Mouse (Mus musculus): ENCODE data around the gene Pecam1. TPM values are rescaled to one million over a fixed set of nuclear protein-coding genes. Genes with fewer than 3 reads are reported as not detected.
A peak's percentile ranks its signal among the peaks of the same experiment; 100 is the strongest.

The Pecam1 gene
- total and polyA plus RNA-seq, 3 experiments, result 18.4 to 22.3 (median 19.2) TPM

- TF ChIP-seq E2F4 (IDR thresholded peaks at IDR 0.05; ENCODE audit: insufficient replicate concordance, low read depth, low read length) (no peak), MYC (IDR thresholded peaks at IDR 0.05; ENCODE audit: low read depth, low read length) (no peak), PAX5 (IDR thresholded peaks at IDR 0.05; ENCODE audit: low read length) (no peak), SIN3A (IDR thresholded peaks at IDR 0.05; ENCODE audit: low read length) (no peak), POLR2AphosphoS2 (IDR thresholded peaks at IDR 0.05; ENCODE audit: low read depth, low read length) (no peak), ETS1 (conservative IDR thresholded peaks at IDR 0.05; ENCODE audit: low read depth, low read length) (no peak), MAZ (IDR thresholded peaks at IDR 0.05; ENCODE audit: low read depth, low read length) (no peak)
- dilution Hi-C loops (cut with MboI; ENCODE audit: extremely low pct_ligation_motif_present, extremely low pct_unique_long_range_greater_than_20kb, low sequenced_read_pairs) (no loop called here), in situ Hi-C loops (cut with MboI; ENCODE audit: low pct_ligation_motif_present, low pct_unique_long_range_greater_than_20kb, low sequenced_read_pairs) (no loop called here)
- H3K36me3 ChIP-seq (replicated peaks in 1 of 2; ENCODE audit: control insufficient read depth in 1 of 2, insufficient read depth in 1 of 2, low read length in 1 of 2), result peaks cover 0 to 30% of the 10 kb centered on the region in 2 experiments
- no peak overlapping the region for H3K4me2 ChIP-seq (ENCODE audit: insufficient read depth, low read depth, poor library complexity, severe bottlenecking)
- peaks cover 7 to 80% of the 10 kb centered on the region in 2 experiments for H3K4me1 ChIP-seq (ENCODE audit: control insufficient read depth in 1 of 2, insufficient read depth in 2 of 2)
- H3K4me3 ChIP-seq (replicated peaks in 1 of 3; ENCODE audit: low read depth in 2 of 3, low read length in 2 of 3, poor library complexity in 1 of 3), result no peak overlapping the region
- no peaks in the 10 kb centered on the region for H3K27me3 ChIP-seq (replicated peaks)
- no peak for DNase-seq (ENCODE audit: extremely low read depth)
- no peaks in the 10 kb centered on the region for H3K9me3 ChIP-seq (replicated peaks; ENCODE audit: low read length)
- H3K27ac ChIP-seq (ENCODE audit: insufficient read depth, low read depth), result no peak overlapping the region
- no peaks in the 10 kb centered on the region for H3K79me2 ChIP-seq (replicated peaks; ENCODE audit: control insufficient read depth, extremely low read depth, insufficient read depth, poor library complexity, severe bottlenecking)
- no peak overlapping the region for H3K9ac ChIP-seq (ENCODE audit: insufficient read depth, low read depth)
Measured at GRCm38 (mm10) chr11:106710789-106711188, 39.6 kb downstream of the Pecam1 start.

GRCm38 (mm10) chr11:106709227-106709985 is 41.0 kb downstream of the Pecam1 start:
- H3K9ac ChIP-seq (ENCODE audit: insufficient read depth, low read depth), result no peak overlapping the region
- no peaks in the 10 kb centered on the region for H3K27me3 ChIP-seq (replicated peaks)
- no peak overlapping the region for H3K4me2 ChIP-seq (ENCODE audit: insufficient read depth, low read depth, poor library complexity, severe bottlenecking)
- H3K79me2 ChIP-seq (replicated peaks; ENCODE audit: control insufficient read depth, extremely low read depth, insufficient read depth, poor library complexity, severe bottlenecking), result no peaks in the 10 kb centered on the region
- dilution Hi-C loops (cut with MboI; ENCODE audit: extremely low pct_ligation_motif_present, extremely low pct_unique_long_range_greater_than_20kb, low sequenced_read_pairs), result no loop called here
- H3K9me3 ChIP-seq (replicated peaks; ENCODE audit: low read length), result no peaks in the 10 kb centered on the region
- TF ChIP-seq POLR2AphosphoS2 (IDR thresholded peaks at IDR 0.05; ENCODE audit: low read depth, low read length) (no peak), ETS1 (conservative IDR thresholded peaks at IDR 0.05; ENCODE audit: low read depth, low read length) (0 out of 2 replicates have a peak, but pooled peaks have one; percentile 7), EP300 (IDR thresholded peaks at IDR 0.05; ENCODE audit: low read length) (peak; percentile 66; the same call in 1 of the 2 replicates), GABPA (IDR thresholded peaks at IDR 0.05; ENCODE audit: insufficient replicate concordance, low read depth, low read length) (no peak)
- peaks cover 0 to 27% of the 10 kb centered on the region in 2 experiments for H3K36me3 ChIP-seq (replicated peaks in 1 of 2; ENCODE audit: control insufficient read depth in 1 of 2, insufficient read depth in 1 of 2, low read length in 1 of 2)
- in situ Hi-C loops (cut with MboI; ENCODE audit: low pct_ligation_motif_present, low pct_unique_long_range_greater_than_20kb, low sequenced_read_pairs), result no loop called here
- DNase-seq (ENCODE audit: extremely low read depth), result peak; percentile 28
- peaks cover 7 to 88% of the 10 kb centered on the region in 2 experiments for H3K4me1 ChIP-seq (ENCODE audit: control insufficient read depth in 1 of 2, insufficient read depth in 2 of 2)
- H3K4me3 ChIP-seq (replicated peaks in 1 of 3; ENCODE audit: low read depth in 2 of 3, low read length in 2 of 3, poor library complexity in 1 of 3), result no peak overlapping the region
- H3K27ac ChIP-seq (ENCODE audit: insufficient read depth, low read depth), result no peak overlapping the region

GRCm38 (mm10) chr11:106707866-106708265 is 42.6 kb downstream of the Pecam1 start:
- Histone ChIP-seq H3K4me2 (ENCODE audit: insufficient read depth, low read depth, poor library complexity, severe bottlenecking) (no peak overlapping the region), H3K27ac (ENCODE audit: insufficient read depth, low read depth) (peak overlapping the region; percentile 30; the same call in 1 of the 2 replicates), H3K9ac (ENCODE audit: insufficient read depth, low read depth) (no peak overlapping the region), H3K79me2 (replicated peaks; ENCODE audit: control insufficient read depth, extremely low read depth, insufficient read depth, poor library complexity, severe bottlenecking) (no peaks in the 10 kb centered on the region), H3K36me3 (replicated peaks in 1 of 2; ENCODE audit: control insufficient read depth in 1 of 2, insufficient read depth in 1 of 2, low read length in 1 of 2) (peaks cover 0 to 17% of the 10 kb centered on the region in 2 experiments), H3K4me1 (ENCODE audit: control insufficient read depth in 1 of 2, insufficient read depth in 2 of 2) (peaks cover 10 to 93% of the 10 kb centered on the region in 2 experiments), H3K9me3 (replicated peaks; ENCODE audit: low read length) (no peaks in the 10 kb centered on the region), H3K4me3 (replicated peaks in 1 of 3; ENCODE audit: low read depth in 2 of 3, low read length in 2 of 3, poor library complexity in 1 of 3) (no peak overlapping the region), H3K27me3 (replicated peaks) (no peaks in the 10 kb centered on the region)
- DNase-seq (ENCODE audit: extremely low read depth), result no peak
- TF ChIP-seq USF1 (IDR thresholded peaks at IDR 0.05; ENCODE audit: low read depth, low read length), result no peak
- dilution Hi-C loops (cut with MboI; ENCODE audit: extremely low pct_ligation_motif_present, extremely low pct_unique_long_range_greater_than_20kb, low sequenced_read_pairs) (no loop called here), in situ Hi-C loops (cut with MboI; ENCODE audit: low pct_ligation_motif_present, low pct_unique_long_range_greater_than_20kb, low sequenced_read_pairs) (no loop called here)

Data from CH12.LX (cell line).